Mouse (Mus musculus): Measurements from ENCODE around the gene Spats1. TPM values are rescaled to one million over a fixed set of nuclear protein-coding genes. Genes with fewer than 3 reads are reported as not detected.
"Not testable (repeated sequence)": the region's sequence is repeated elsewhere in the genome, so short reads cannot be mapped to it uniquely, and the experiment has no call there.

Gene Spats1
- polyA plus RNA-seq, 2 experiments: 0.06 TPM

DNA sequence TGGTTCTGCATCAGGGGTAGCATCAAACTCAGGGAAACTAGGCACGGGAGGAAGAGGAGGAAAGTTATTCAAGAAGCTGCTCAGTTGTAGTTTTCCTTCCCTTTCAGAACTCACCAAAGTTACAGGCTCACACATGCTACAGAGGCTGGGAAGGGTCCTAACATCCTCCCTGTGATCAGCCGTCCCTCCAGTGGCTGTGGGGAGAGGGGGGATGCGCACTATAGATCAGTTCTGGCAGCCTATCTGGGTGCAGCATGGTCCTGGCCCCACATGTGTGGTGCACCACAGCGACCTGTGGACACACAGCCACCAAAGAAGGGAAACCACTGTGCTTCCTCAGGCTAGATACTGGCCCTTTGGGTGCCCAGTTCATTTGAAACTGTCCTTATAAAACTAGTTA lies 16.7 kb downstream of the Spats1 start:
- H3K36me3 ChIP-seq (replicated peaks; ENCODE audit: control insufficient read depth, insufficient read depth, low read depth): no peaks in the 10 kb centered on the region

DNA sequence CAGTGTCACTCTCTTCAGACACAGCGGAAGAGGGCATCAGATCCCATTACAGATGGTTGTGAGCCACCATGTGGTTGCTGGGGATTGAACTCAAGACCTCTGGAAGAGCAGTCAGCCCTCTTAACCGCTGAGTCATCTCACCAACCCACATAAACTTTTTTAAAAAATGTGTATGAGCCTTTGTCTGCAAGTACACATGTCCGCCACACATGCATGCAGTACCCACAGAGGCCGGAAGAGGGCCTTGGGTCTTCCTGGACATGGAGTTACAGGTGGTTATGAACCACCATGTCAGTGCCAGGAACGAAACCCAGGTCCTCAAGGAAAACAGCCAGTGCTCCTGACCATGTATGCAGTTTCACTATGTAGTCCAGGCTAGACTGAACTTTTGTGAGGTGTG lies 17.7 kb downstream of the Spats1 start:
- Histone ChIP-seq H3K4me3 (ENCODE audit: insufficient read depth in 1 of 2, low read depth in 2 of 2, low read length in 2 of 2) (no peak overlapping the region), H3K9ac (replicated peaks) (no peak overlapping the region), H3K27ac (no peak overlapping the region), H3K4me2 (ENCODE audit: low read depth) (no peak overlapping the region), H3K27me3 (ENCODE audit: control insufficient read depth, insufficient read depth, low read length) (no peaks in the 10 kb centered on the region), H3K9me3 (ENCODE audit: control insufficient read depth, low read length) (no peaks in the 10 kb centered on the region), H3K4me1 (replicated peaks; ENCODE audit: control insufficient read depth in 2 of 2, insufficient read depth in 2 of 2, low read length in 1 of 2) (no peaks in the 10 kb centered on the region), H3K36me3 (replicated peaks; ENCODE audit: control insufficient read depth, insufficient read depth, low read depth) (no peaks in the 10 kb centered on the region)
- TF ChIP-seq EP300 (IDR thresholded peaks at IDR 0.05; ENCODE audit: low read depth) (no peak), CTCF (IDR thresholded peaks at IDR 0.05; ENCODE audit: low read depth) (peak; percentile 68)
- DNase-seq (ENCODE audit: low read depth in 3 of 3, low spot score in 3 of 3) (no peak), ATAC-seq (ENCODE audit: insufficient read depth) (no peak)
- WGBS (ENCODE audit: insufficient replicate concordance): 68% methylated on average over 5 of the region's 5 CpGs

More for the DNA sequence above, 16.7 kb downstream of the Spats1 start:
- DNase-seq (ENCODE audit: low read depth in 3 of 3, low spot score in 3 of 3): no peak
- Histone ChIP-seq H3K9me3 (ENCODE audit: control insufficient read depth, low read length) (no peaks in the 10 kb centered on the region), H3K4me2 (ENCODE audit: low read depth) (no peak overlapping the region), H3K4me3 (ENCODE audit: insufficient read depth in 1 of 2, low read depth in 2 of 2, low read length in 2 of 2) (no peak overlapping the region), H3K9ac (replicated peaks) (no peak overlapping the region), H3K27me3 (ENCODE audit: control insufficient read depth, insufficient read depth, low read length) (no peaks in the 10 kb centered on the region), H3K27ac (no peak overlapping the region), H3K4me1 (replicated peaks; ENCODE audit: control insufficient read depth in 2 of 2, insufficient read depth in 2 of 2, low read length in 1 of 2) (no peaks in the 10 kb centered on the region)
- 40% methylated on average over 4 of the region's 4 CpGs for WGBS (ENCODE audit: insufficient replicate concordance)
- TF ChIP-seq EP300 (IDR thresholded peaks at IDR 0.05; ENCODE audit: low read depth) (no peak), CTCF (IDR thresholded peaks at IDR 0.05; ENCODE audit: low read depth) (no peak)
- no peak for ATAC-seq (ENCODE audit: insufficient read depth)

DNA sequence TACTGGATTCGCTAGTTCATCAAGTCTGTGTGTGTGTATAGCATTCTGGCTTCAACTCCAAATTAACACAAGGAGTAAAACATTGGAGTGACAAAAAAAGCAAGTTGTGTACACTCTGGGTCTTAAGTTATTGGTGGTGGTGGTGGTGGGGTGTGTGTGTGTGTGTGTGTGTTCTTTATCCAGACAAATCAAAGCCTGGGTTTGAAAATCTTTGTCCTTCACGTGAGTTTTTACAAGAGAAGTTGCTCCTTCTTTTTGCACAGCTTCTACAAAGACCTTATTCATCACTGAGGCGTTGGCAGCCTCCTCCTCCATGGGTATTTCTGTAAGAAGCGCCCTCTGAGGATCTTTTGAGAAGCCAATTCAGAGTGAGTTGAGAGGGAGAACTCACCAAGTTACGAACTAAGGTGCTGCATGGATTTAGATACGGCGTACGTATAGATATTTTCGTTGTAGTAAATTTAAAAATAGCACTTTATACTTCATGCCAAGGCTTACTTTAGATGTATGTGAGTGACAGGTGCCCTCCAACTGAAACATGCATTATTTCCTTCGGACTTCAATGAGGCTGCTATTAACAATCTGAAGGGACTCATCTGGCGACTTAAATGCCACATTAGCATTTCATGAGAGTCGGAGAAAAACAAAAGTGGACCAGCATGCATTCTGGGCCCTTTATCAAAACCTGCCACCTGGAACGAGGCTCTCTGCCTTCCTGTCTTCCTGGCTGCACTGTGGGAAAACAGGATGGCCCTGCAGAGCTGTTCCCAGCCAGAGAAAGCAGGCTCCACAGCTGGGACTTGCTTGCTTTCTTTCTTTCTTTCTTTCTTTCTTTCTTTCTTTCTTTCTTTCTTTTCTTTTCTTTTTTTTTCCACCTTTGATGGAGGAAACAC lies 18.7 kb downstream of the Spats1 start:
- Histone ChIP-seq H3K36me3 (replicated peaks; ENCODE audit: control insufficient read depth, insufficient read depth, low read depth) (no peaks in the 10 kb centered on the region), H3K4me3 (ENCODE audit: insufficient read depth in 1 of 2, low read depth in 2 of 2, low read length in 2 of 2) (no peak overlapping the region), H3K9ac (replicated peaks) (no peak overlapping the region), H3K9me3 (ENCODE audit: control insufficient read depth, low read length) (no peaks in the 10 kb centered on the region), H3K27me3 (ENCODE audit: control insufficient read depth, insufficient read depth, low read length) (no peaks in the 10 kb centered on the region), H3K4me2 (ENCODE audit: low read depth) (no peak overlapping the region), H3K4me1 (replicated peaks; ENCODE audit: control insufficient read depth in 2 of 2, insufficient read depth in 2 of 2, low read length in 1 of 2) (no peaks in the 10 kb centered on the region), H3K27ac (no peak overlapping the region)
- TF ChIP-seq EP300 (IDR thresholded peaks at IDR 0.05; ENCODE audit: low read depth): no peak
- no peak for TF ChIP-seq CTCF (IDR thresholded peaks at IDR 0.05; ENCODE audit: low read depth)
- no peak for DNase-seq (ENCODE audit: low read depth in 3 of 3, low spot score in 3 of 3)
- WGBS (ENCODE audit: insufficient replicate concordance): 56% methylated on average over 13 of the region's 13 CpGs
- ATAC-seq (ENCODE audit: insufficient read depth): no peak

DNA sequence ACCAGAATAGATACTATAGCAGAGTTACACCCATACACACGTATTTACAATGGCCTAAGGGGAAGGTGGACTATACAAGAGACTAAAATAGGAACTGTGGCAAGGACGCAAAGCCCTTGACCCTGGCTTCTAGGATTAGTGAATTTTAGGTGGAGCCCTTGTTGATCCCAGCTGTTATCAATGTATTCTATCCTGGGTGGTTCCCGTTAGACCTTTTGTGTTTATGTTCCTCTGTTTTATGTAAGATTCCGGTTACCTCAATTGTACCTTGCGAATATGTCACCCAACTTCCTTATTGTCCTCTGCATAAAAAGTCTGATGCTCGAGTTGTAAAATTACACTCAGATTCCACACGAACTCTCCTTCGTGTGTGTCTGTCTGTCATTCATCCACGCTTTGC lies 19.4 kb downstream of the Spats1 start:
- H3K9ac ChIP-seq (replicated peaks); H3K27ac ChIP-seq; H3K36me3 ChIP-seq (replicated peaks; ENCODE audit: control insufficient read depth, insufficient read depth, low read depth); H3K4me3 ChIP-seq (ENCODE audit: insufficient read depth in 1 of 2, low read depth in 2 of 2, low read length in 2 of 2); H3K4me1 ChIP-seq (replicated peaks; ENCODE audit: control insufficient read depth in 2 of 2, insufficient read depth in 2 of 2, low read length in 1 of 2); DNase-seq (ENCODE audit: low read depth in 3 of 3, low spot score in 3 of 3); H3K9me3 ChIP-seq (ENCODE audit: control insufficient read depth, low read length); H3K4me2 ChIP-seq (ENCODE audit: low read depth); H3K27me3 ChIP-seq (ENCODE audit: control insufficient read depth, insufficient read depth, low read length); ATAC-seq (ENCODE audit: insufficient read depth): not testable (repeated sequence)
- WGBS (ENCODE audit: insufficient replicate concordance): 60% methylated on average over 8 of the region's 9 CpGs

DNA sequence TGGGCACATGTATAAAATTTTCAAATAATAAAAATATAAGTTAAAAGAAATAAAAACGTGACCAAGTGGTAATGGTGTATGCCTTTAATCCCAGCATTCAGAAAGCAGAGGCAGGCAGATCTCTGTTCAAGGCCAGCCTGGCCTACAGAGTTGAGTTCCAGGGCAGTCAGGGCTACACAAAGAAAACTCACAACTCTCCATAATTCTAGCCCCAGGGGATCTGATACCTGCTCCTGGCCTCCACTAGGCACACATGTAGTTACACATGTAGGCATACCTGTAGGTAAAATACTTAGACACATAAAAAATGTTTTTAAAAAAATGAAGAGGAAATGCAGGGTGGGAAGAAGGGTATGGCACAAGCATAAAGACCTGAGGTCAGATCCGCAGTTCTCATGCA lies 20.4 kb downstream of the Spats1 start:
- no peak overlapping the region for H3K4me3 ChIP-seq (ENCODE audit: insufficient read depth in 1 of 2, low read depth in 2 of 2, low read length in 2 of 2)
- no peaks in the 10 kb centered on the region for H3K27me3 ChIP-seq (ENCODE audit: control insufficient read depth, insufficient read depth, low read length)
- no peaks in the 10 kb centered on the region for H3K4me1 ChIP-seq (replicated peaks; ENCODE audit: control insufficient read depth in 2 of 2, insufficient read depth in 2 of 2, low read length in 1 of 2)
- TF ChIP-seq EP300 (IDR thresholded peaks at IDR 0.05; ENCODE audit: low read depth) (no peak), CTCF (IDR thresholded peaks at IDR 0.05; ENCODE audit: low read depth) (no peak)
- no peaks in the 10 kb centered on the region for H3K9me3 ChIP-seq (ENCODE audit: control insufficient read depth, low read length)
- no peak overlapping the region for H3K9ac ChIP-seq (replicated peaks)
- no peak overlapping the region for H3K27ac ChIP-seq
- DNase-seq (ENCODE audit: low read depth in 3 of 3, low spot score in 3 of 3) (no peak), ATAC-seq (ENCODE audit: insufficient read depth) (no peak)
- H3K36me3 ChIP-seq (replicated peaks; ENCODE audit: control insufficient read depth, insufficient read depth, low read depth): no peaks in the 10 kb centered on the region
- WGBS (ENCODE audit: insufficient replicate concordance): 55% methylated on average over 2 of the region's 2 CpGs
- H3K4me2 ChIP-seq (ENCODE audit: low read depth): no peak overlapping the region
